Mouse (Mus musculus) lung, embryonic 16.5 days (tissue): ENCODE data around the gene Zfp217. TPM values are rescaled to one million over a fixed set of nuclear protein-coding genes. Genes with fewer than 3 reads are reported as not detected.
A peak's percentile ranks its signal among the peaks of the same experiment; 100 is the strongest.

Source experiments
- ATAC-seq: fragments of 200-750 bp; cut with Nextera tagmentation; 2 replicates; pipeline ENCODE4 v1.8.0; 2017; ENCODE audit warnings: low read depth, mild to moderate bottlenecking, moderate library complexity
- H3K27ac ChIP-seq: fragments of 300-500 bp; sonication (generic); 2 replicates; pipeline ENCODE4 v1.5.1; 2014; ENCODE audit warnings: mild to moderate bottlenecking, control low read depth, low read length
- H3K27me3 ChIP-seq: fragments of 300-500 bp; sonication (generic); 2 replicates; pipeline ENCODE4 v1.6.1; 2014; ENCODE audit warnings: low read depth, low read length, mixed read lengths; ENCODE audit not compliant: control insufficient read depth, insufficient read depth
- H3K36me3 ChIP-seq: fragments of 300-500 bp; sonication (generic); 2 replicates; pipeline ENCODE4 v1.6.1; 2014; ENCODE audit warnings: low read length; ENCODE audit not compliant: control insufficient read depth, insufficient read depth
- H3K4me1 ChIP-seq: fragments of 300-500 bp; sonication (generic); replicated peaks from 2 replicates; pipeline ENCODE4 v1.6.1; 2014; ENCODE audit warnings: low read length, mixed read lengths; ENCODE audit not compliant: control insufficient read depth, insufficient read depth
- H3K4me2 ChIP-seq: fragments of 300-500 bp; sonication (generic); 2 replicates; pipeline ENCODE4 v1.6.1; 2014; ENCODE audit warnings: low read depth, low read length, control low read depth
- H3K4me3 ChIP-seq: fragments of 300-500 bp; sonication (generic); 2 replicates; pipeline ENCODE4 v1.5.1; 2014; ENCODE audit warnings: mild to moderate bottlenecking, low read length, control low read depth
- H3K9ac ChIP-seq: fragments of 300-500 bp; sonication (generic); 2 replicates; pipeline ENCODE4 v1.6.1; 2014; ENCODE audit warnings: low read length, control low read depth
- H3K9me3 ChIP-seq: fragments of 300-500 bp; sonication (generic); 2 replicates; pipeline ENCODE4 v1.6.1; 2016; ENCODE audit warnings: low read length; ENCODE audit not compliant: control insufficient read depth
- WGBS: fragments of 180-500 bp; shearing (Covaris S2); extraction: QIAGEN DNeasy Blood & Tissue Kit; methylation state at CpG from one replicate; pipeline ENCODE4 v1.1.7; 2014; 5-methylcytosine and 5-hydroxymethylcytosine counted together
- polyA plus RNA-seq: library from polyadenylated mRNA; unstranded; fragments of >200 nt; fragmentation: Nextera tagmentation; extraction: Ambion mirVana; gene quantifications from 2 replicates; pipeline ENCODE4 v1.2.1, GENCODE M21; 2015

The Zfp217 gene
- polyA plus RNA-seq, 1 experiment from 2014 or later = 5.2 TPM

DNA sequence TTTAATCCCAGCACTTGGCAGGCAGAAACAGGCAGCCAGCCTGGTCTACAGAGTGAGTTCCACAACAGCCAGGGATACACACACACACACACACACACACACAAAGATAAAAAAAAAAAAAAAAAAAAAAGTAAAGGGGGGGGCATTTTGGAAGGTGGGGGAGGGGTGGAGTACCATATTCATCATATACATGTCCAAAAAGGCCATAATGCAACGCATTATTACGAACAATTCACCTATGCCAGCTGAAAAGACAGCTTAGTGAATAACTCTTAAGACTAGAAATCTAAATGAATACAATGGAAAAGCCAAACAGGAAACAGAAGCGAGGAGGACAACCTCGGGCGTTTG is 6.8 kb upstream of the Zfp217 start:
- no peaks in the 10 kb centered on the region for H3K9me3 ChIP-seq
- peaks cover 34% of the 10 kb centered on the region for H3K4me1 ChIP-seq
- no peaks in the 10 kb centered on the region for H3K36me3 ChIP-seq
- peak; percentile 0; the same call in 1 of the 2 replicates for ATAC-seq
- peak overlapping the region; percentile 62 for H3K9ac ChIP-seq
- no peaks in the 10 kb centered on the region for H3K27me3 ChIP-seq
- peak overlapping the region; percentile 54 for H3K4me2 ChIP-seq
- peak overlapping the region; percentile 94 for H3K27ac ChIP-seq
- WGBS = 7% methylated on average over 5 of the region's 5 CpGs
- H3K4me3 ChIP-seq = peak overlapping the region; percentile 41

DNA sequence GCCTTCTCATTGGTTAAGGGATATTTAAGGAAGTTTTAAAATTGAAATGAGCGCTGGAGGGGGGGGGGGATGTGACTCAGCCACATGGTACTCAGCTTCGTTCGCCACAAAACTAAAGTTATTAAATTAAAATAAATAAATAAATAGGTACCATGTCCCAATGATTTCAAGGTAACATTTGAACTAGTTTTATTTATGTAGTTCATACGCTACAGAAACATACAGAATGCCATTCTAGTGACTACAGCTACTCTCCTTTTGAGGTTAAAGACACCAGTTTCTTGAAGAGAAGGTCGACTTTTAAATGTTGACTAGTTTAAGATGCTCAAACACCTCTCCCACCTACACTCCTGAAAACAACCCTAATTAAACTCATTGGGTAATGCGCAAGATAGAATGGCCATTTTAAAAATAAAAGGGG is 6.4 kb upstream of the Zfp217 start:
- H3K4me2 ChIP-seq = peak overlapping the region; percentile 54
- no peaks in the 10 kb centered on the region for H3K27me3 ChIP-seq
- H3K27ac ChIP-seq = peak overlapping the region; percentile 94
- no peak overlapping the region; the same call in 1 of the 2 replicates for H3K9ac ChIP-seq
- H3K36me3 ChIP-seq = no peaks in the 10 kb centered on the region
- H3K4me1 ChIP-seq = peaks cover 34% of the 10 kb centered on the region
- no peak for ATAC-seq
- H3K9me3 ChIP-seq = no peaks in the 10 kb centered on the region
- 25% methylated on average over 6 of the region's 6 CpGs for WGBS
- peak overlapping the region; percentile 41 for H3K4me3 ChIP-seq

GRCm38 (mm10) chr2:170153421-170154271 is 5.7 kb upstream of the Zfp217 start:
- Histone ChIP-seq H3K9ac (peak overlapping the region; percentile 56), H3K27ac (peak overlapping the region; percentile 63), H3K27me3 (no peaks in the 10 kb centered on the region), H3K36me3 (no peaks in the 10 kb centered on the region), H3K4me2 (peak overlapping the region; percentile 54), H3K4me1 (peaks cover 37% of the 10 kb centered on the region), H3K4me3 (peak overlapping the region; percentile 38), H3K9me3 (no peaks in the 10 kb centered on the region)
- 3% methylated on average over 37 of the region's 37 CpGs for WGBS
- ATAC-seq = peak; percentile 6; the same call in 1 of the 2 replicates

GRCm38 (mm10) chr2:170152856-170153255 is 5.0 kb upstream of the Zfp217 start:
- 17% methylated on average over 7 of the region's 7 CpGs for WGBS
- 0 out of 2 replicates have a peak overlapping the region, but pooled peaks have one; percentile 5 for H3K9ac ChIP-seq
- H3K4me3 ChIP-seq = peak overlapping the region; percentile 38
- H3K27me3 ChIP-seq = no peaks in the 10 kb centered on the region
- H3K36me3 ChIP-seq = no peaks in the 10 kb centered on the region
- no peak for ATAC-seq
- peak overlapping the region; percentile 54 for H3K4me2 ChIP-seq
- no peaks in the 10 kb centered on the region for H3K9me3 ChIP-seq
- peak overlapping the region; percentile 63 for H3K27ac ChIP-seq
- peaks cover 38% of the 10 kb centered on the region for H3K4me1 ChIP-seq

- peak; percentile 18; the same call in 1 of the 2 replicates for ATAC-seq
- WGBS = 38% methylated on average over 5 of the region's 5 CpGs
- no peak overlapping the region for H3K4me3 ChIP-seq
- no peaks in the 10 kb centered on the region for H3K9me3 ChIP-seq
- peak overlapping the region; percentile 63 for H3K27ac ChIP-seq
- no peak overlapping the region for H3K9ac ChIP-seq
- H3K4me1 ChIP-seq = peaks cover 35% of the 10 kb centered on the region
- H3K36me3 ChIP-seq = no peaks in the 10 kb centered on the region
- no peaks in the 10 kb centered on the region for H3K27me3 ChIP-seq
- H3K4me2 ChIP-seq = no peak overlapping the region
Measured at GRCm38 (mm10) chr2:170152036-170152686, 4.3 kb upstream of the Zfp217 start.

DNA sequence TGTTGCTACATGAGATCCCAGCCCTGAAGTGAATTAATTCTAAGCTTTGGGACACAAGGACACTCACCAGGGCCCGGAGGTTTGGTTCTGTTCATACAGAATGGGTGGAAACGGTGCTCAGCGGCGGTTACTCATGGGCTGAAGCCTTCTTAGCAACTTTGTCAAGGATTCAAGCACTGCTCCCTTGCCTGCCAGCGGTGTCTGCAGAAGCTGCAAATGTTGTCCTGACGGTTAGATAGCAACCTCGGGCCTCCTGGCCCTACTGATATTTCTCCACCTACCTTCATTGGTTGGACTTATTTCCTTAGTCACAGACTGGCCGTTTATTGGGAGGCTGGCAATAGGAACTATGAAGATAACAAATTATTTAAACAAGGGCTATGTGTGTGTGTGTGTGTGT is 3.6 kb upstream of the Zfp217 start:
- Histone ChIP-seq H3K9ac (no peak overlapping the region), H3K9me3 (no peaks in the 10 kb centered on the region), H3K4me2 (no peak overlapping the region), H3K36me3 (no peaks in the 10 kb centered on the region), H3K27ac (peak overlapping the region; percentile 66), H3K4me1 (peaks cover 35% of the 10 kb centered on the region), H3K27me3 (no peaks in the 10 kb centered on the region), H3K4me3 (no peak overlapping the region)
- no peak for ATAC-seq
- WGBS = 47% methylated on average over 8 of the region's 8 CpGs

DNA sequence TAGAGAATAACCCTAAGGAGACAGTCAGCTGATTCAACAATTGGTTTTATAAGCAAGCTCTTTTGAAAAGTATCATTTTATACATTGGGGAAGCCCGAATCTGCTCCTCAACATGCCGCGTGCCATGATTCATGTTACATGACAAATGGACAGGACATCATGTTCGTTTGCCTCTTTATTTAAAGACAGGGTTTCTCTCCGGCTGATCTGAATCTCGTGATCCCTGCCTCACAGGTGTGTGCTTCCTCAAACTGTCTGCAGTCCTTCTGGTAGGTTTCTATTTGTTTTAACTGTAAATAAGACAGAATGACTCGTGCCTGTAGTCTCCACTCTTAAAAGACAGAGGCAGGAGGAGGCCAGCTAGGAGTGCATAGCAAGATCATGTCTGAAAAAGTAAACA is 925 bp upstream of the Zfp217 start:
- H3K36me3 ChIP-seq = no peaks in the 10 kb centered on the region
- no peak overlapping the region for H3K9ac ChIP-seq
- H3K9me3 ChIP-seq = no peaks in the 10 kb centered on the region
- 0 out of 2 replicates have a peak overlapping the region, but pooled peaks have one; percentile 91 for H3K27ac ChIP-seq
- ATAC-seq = no peak
- no peak overlapping the region for H3K4me3 ChIP-seq
- peaks cover 21% of the 10 kb centered on the region for H3K4me1 ChIP-seq
- H3K27me3 ChIP-seq = no peaks in the 10 kb centered on the region
- H3K4me2 ChIP-seq = no peak overlapping the region
- WGBS = 51% methylated on average over 7 of the region's 7 CpGs

GRCm38 (mm10) chr2:170147170-170147569 is 733 bp downstream of the Zfp217 start:
- Histone ChIP-seq H3K9me3 (no peaks in the 10 kb centered on the region), H3K36me3 (no peaks in the 10 kb centered on the region), H3K4me1 (peaks cover 12% of the 10 kb centered on the region), H3K9ac (peak overlapping the region; percentile 32; the same call in 1 of the 2 replicates), H3K27me3 (no peaks in the 10 kb centered on the region), H3K4me2 (peak overlapping the region; percentile 42), H3K4me3 (peak overlapping the region; percentile 34), H3K27ac (peak overlapping the region; percentile 91)
- ATAC-seq = no peak
- 47% methylated on average over 4 of the region's 4 CpGs for WGBS

GRCm38 (mm10) chr2:170144343-170144742 is 3.6 kb downstream of the Zfp217 start:
- Histone ChIP-seq H3K27me3 (no peaks in the 10 kb centered on the region), H3K4me2 (no peak overlapping the region), H3K36me3 (no peaks in the 10 kb centered on the region), H3K4me1 (peaks cover 8% of the 10 kb centered on the region), H3K9me3 (no peaks in the 10 kb centered on the region), H3K4me3 (no peak overlapping the region), H3K9ac (no peak overlapping the region), H3K27ac (peak overlapping the region; percentile 7; the same call in 1 of the 2 replicates)
- ATAC-seq = no peak
- WGBS = 60% methylated on average over 10 of the region's 10 CpGs
